Mouse (Mus musculus) T-helper 17 cell (primary cell): Measurements from ENCODE around the gene Nrsn2.

Source experiments
- in situ Hi-C, 2 experiments: fragments of 300-600 bp; cut with MboI, MseI; formaldehyde crosslinking; loops; 1 replicate in 1 of 2; 2 replicates in 1 of 2; pipeline ENCODE4 v1.15.1; 2025; ENCODE audit warnings: high pct_unique_total_duplicates in 2 of 2

Nrsn2 gene

GRCm38 (mm10) chr2:152346776-152347465 is 29.5 kb downstream of the Nrsn2 start:
- in situ Hi-C loops: no loop called here

- in situ Hi-C loops: no loop called here
Observed at GRCm38 (mm10) chr2:152345393-152345792, 31.0 kb downstream of the Nrsn2 start.

- in situ Hi-C loops: no loop called here
Observed at GRCm38 (mm10) chr2:152344909-152345308, 31.5 kb downstream of the Nrsn2 start.

GRCm38 (mm10) chr2:152344361-152344760 is 32.1 kb downstream of the Nrsn2 start:
- in situ Hi-C loops: no loop called here

GRCm38 (mm10) chr2:152343329-152344213 is 32.9 kb downstream of the Nrsn2 start, which contains the start of gene Trib3:
Gene Trib3, minus strand, starts transcription at chr2:152344032.
- in situ Hi-C loops: no loop called here

- in situ Hi-C loops: loop anchor here in 1 of 2 experiments (5.0 kb wide), 1 partner anchor 58 kb away; the partner anchor contains the start of gene Sox12
Observed at GRCm38 (mm10) chr2:152339631-152340179, 36.7 kb downstream of the Nrsn2 start.

GRCm38 (mm10) chr2:152338319-152338718 is 38.1 kb downstream of the Nrsn2 start:
- in situ Hi-C loops: loop anchor here in 1 of 2 experiments (5.0 kb wide), 1 partner anchor 59 kb away; the partner anchor contains the start of gene Sox12

- in situ Hi-C loops: loop anchor here in 1 of 2 experiments (5.0 kb wide), 1 partner anchor 60 kb away; the partner anchor contains the start of gene Sox12
Observed at GRCm38 (mm10) chr2:152337591-152338212, 38.7 kb downstream of the Nrsn2 start.

GRCm38 (mm10) chr2:152336856-152337255 is 39.6 kb downstream of the Nrsn2 start:
- in situ Hi-C loops: loop anchor here in 1 of 2 experiments (5.0 kb wide), 1 partner anchor 60 kb away; the partner anchor contains the start of gene Sox12

- in situ Hi-C loops: loop anchor here in 1 of 2 experiments (5.0 kb wide), 1 partner anchor 62 kb away; the partner anchor contains the start of gene Sox12
Observed at GRCm38 (mm10) chr2:152335289-152335820, 41.1 kb downstream of the Nrsn2 start.

- in situ Hi-C loops: no loop called here
Observed at GRCm38 (mm10) chr2:152333345-152334006, 43.0 kb downstream of the Nrsn2 start.

- in situ Hi-C loops: no loop called here
Observed at GRCm38 (mm10) chr2:152332101-152332825, 44.2 kb downstream of the Nrsn2 start, which contains the start of gene Rbck1. Gene Rbck1, minus strand, starts transcription at chr2:152332653.

GRCm38 (mm10) chr2:152330858-152331423 is 45.5 kb downstream of the Nrsn2 start:
- in situ Hi-C loops: no loop called here

- in situ Hi-C loops: no loop called here
Observed at GRCm38 (mm10) chr2:152327980-152328379, 48.5 kb downstream of the Nrsn2 start.

GRCm38 (mm10) chr2:152326654-152327053 is 49.8 kb downstream of the Nrsn2 start:
- in situ Hi-C loops: no loop called here

- in situ Hi-C loops: no loop called here
Observed at GRCm38 (mm10) chr2:152326157-152326556, 50.3 kb downstream of the Nrsn2 start.

GRCm38 (mm10) chr2:152324842-152325241 is 51.6 kb downstream of the Nrsn2 start:
- in situ Hi-C loops: no loop called here

- in situ Hi-C loops: no loop called here
Observed at GRCm38 (mm10) chr2:152323971-152324370, 52.5 kb downstream of the Nrsn2 start.

GRCm38 (mm10) chr2:152322198-152322597 is 54.2 kb downstream of the Nrsn2 start:
- in situ Hi-C loops: no loop called here
